Mouse (Mus musculus) layer of hippocampus, adult 9-10 months (tissue): Measurements from ENCODE around the gene Klhl21.

ENCODE experiments used
- DNase-seq: peaks from one replicate; pipeline ENCODE4 v3.0.0; 2022; ENCODE audit warnings: low spot score

The Klhl21 gene

DNA sequence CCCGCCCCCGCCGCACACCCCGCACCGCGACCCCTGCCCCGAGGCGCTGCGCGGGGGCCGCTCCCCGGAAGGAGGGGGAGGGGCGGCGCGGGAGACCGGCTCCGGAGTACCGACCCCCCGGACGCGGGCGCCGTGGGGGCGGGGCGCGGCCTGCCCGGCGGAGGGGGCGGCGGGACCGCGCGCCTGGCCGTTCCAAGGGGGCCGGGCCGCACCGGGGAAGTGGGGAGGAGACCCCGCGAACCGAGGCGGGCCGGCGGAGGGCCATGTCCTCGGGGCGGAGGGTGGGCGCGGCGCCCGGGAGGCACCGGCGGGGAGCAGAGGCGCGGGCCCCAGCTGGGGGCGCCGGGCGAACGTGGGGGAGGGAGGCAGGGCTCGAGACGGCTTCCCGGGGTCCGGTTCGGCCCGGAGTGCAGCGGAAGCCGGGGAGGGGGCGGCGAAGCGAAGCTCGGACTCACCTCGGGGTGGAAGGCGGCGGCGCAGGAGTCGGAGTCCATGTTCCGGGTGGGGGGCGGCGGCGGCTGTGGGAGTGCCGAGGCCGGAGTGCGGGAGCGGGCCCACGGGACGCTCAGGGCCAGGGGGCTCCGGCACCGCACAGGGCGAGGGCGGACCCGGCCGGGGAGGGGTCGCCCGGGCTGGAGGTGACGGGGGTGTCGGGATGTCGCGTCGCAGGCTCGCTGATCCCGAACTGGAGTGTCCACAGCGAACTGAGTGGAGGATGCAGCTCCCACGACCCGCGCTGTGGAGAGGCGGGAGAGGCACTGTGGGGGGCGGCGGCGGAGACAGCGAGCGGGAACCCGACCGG is 13.0 kb upstream of the Klhl21 start:
- no peak for DNase-seq

DNA sequence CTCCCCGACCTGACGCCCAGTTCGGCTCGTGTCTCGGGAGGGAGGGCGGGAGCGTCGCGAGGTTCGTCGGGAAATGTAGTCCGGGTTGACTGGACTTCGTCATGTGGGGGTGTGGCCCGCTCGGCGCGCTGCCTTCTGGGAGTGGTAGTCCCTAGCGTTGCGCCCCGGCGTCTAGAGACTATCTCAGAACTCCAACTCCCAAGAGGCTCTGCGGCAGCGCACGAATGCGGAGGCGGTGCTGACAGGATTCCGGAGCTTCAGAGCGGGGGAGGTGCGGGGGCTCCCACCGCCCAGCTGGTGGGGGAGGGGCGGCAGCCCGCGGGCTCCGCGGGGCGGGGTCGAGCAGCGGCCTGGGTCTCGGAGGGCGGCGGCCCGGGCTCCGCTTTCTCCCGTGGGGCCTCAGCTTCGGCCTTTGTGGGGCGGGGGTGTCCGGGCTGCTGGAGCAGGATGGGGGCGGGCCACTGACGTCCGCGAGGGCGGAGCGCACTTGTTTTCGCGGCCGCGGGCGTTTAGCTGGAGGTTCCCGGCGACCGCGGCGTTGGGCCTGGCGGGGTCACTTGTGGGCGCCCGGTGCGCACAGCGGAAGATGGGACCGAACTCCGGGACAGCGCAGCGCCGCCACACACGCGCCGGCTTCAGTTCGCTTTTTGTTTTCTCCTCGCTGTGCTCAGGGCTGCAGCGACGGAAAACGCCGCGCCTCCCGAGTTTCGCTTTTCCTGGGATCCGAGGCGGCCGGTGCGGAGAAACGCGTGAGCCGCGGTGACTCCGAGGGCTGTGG is 12.2 kb upstream of the Klhl21 start, which contains the start of gene Phf13:
Gene Phf13 (minus strand): TSS at position 86 of the 778 bp plus-strand sequence.
- peak; percentile 94 for DNase-seq

DNA sequence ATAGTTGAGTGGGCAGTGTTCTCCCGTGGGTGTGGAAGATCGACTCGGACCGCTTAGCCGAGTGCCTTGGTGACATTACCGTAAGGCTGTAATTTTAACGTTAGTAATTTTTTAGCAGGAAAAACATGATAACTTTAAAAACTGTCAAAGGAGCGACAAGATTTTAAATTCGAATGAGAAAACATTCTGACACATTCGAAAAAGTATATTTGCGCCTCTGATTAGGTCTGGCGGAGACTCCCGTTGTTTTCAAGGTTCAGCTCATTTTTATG is 11.7 kb upstream of the Klhl21 start:
- DNase-seq: no peak

DNA sequence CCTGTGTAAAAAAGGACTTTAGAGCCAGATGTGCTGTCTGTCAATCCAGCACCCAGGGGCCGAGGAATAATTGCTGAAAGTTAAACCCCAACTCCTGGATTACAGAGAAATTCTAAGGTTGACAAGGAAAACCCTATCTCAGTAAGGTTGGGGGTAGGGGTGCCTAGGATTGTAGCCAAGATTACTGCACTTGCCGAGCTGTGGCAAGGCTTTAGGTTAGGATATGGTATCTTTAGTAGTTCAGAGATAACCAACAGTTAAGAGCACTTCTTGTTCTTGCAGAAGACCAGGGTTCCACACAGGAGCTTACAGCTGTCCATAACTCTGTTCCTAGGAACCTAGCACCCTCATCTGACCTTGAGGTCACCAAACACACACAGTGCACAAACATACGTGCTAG is 10.9 kb upstream of the Klhl21 start:
- DNase-seq: no peak

DNA sequence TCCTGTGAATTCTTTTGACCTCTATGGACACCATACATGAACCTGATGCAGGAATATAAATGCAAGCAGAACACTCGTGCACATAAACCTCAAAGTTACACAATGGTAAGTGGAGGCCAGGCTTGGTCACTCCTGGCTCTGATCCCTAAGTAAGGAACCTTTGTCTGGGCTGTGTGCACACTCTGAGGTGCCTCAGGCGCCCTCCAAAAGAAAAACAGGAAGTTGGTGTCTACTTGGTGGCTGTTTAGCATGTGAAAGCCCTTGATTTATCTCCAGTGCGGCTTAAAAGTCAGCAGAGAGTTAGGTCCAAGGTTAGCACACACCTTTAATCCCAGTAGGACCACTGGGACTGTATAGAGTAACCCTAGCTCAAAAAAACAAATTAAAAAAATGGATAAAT is 9.1 kb upstream of the Klhl21 start:
- no peak for DNase-seq

DNA sequence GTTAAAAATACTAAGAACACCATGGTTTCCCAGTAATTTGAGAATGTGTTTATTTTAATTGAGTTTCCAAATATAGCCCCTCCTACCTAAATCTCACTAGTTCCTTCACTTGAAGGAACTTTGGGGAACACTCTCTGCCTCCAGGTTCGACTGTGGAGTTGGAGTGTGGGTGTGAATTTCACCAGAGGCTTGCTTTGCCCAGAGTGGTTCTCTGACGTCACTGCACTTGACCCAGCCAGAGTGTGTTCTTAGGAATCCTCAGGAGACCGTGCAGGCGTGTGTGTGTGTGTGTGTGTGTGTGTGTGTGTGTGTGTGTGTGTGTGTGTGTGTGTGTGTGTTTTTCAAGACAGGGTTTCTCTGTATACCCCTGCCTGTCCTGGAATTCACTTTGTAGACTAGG is 7.7 kb upstream of the Klhl21 start:
- DNase-seq: no peak

DNA sequence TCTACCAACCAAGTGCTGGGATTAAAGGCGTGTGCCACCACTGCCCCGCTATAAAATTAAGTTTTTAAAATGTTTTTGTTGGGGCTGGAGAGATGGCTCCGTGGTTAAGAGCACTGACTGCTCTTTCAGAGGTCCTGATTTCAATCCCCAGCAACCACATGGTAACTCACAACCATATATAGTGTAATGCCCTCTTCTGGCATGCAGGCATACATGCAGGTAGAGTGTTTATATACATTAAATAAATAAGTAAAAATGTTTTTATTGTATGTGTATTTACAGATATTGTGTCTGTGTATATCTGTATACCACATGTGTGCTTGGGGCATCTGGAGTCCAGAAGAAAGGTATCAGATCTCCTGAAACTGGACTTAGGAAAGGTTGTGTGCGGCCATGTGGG is 7.3 kb upstream of the Klhl21 start:
- no peak for DNase-seq

DNA sequence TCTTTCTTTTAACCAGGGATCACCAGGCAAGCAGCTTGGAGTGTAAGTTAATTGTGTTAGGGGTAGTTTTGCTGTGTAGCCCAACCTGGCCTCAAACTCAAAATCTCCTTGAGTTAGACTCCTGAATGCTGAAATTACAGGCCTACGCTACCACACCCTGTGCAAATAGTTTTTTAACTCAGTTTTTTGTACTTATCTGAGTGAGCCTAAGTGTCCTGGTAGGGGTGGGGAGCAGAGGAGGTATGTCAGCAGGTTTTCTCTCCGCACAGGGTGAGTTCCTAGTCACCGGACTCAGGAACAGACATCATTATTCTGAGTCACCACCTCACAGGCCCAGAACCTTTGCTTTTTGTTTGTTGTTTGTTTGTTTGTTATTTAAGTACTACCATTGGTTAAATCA is 6.5 kb upstream of the Klhl21 start:
- DNase-seq: no peak

DNA sequence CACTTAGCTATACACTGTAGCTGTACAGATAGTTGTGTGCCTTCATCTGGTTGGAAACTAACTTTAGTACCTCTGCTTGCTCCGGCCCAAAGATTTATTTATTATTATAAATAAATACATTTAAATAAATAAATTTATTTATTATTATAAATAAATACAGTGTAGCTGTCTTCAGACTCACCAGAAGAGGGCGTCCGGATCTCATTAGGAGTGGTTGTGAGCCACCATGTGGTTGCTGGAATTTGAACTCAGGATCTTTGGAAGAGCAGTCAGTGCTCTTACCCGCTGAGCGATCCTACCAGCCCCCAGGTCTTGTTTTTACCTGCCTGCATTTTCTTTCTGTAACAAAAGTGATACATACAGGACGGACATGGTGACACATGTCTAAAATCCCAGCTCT is 2.5 kb upstream of the Klhl21 start:
- no peak for DNase-seq

DNA sequence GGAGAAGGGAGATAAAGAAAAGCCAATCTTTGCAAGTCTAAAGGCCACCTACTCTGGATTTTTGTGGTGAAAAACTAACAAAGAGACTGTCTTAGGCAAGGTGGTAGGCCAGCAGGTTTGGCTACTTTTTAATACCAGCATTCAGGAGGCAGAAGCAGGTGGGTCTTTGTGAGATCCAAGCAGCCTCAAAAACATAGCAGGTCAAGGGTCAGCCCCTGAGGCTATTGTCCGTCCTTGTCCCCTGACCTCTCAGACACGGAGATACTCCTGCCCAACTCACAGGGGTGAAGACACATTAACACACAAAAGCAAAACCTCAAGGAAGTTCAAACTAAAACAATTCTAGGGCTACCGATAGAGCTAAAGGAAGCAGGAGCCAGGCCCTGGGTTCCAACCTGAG is 1.8 kb upstream of the Klhl21 start:
- no peak for DNase-seq

DNA sequence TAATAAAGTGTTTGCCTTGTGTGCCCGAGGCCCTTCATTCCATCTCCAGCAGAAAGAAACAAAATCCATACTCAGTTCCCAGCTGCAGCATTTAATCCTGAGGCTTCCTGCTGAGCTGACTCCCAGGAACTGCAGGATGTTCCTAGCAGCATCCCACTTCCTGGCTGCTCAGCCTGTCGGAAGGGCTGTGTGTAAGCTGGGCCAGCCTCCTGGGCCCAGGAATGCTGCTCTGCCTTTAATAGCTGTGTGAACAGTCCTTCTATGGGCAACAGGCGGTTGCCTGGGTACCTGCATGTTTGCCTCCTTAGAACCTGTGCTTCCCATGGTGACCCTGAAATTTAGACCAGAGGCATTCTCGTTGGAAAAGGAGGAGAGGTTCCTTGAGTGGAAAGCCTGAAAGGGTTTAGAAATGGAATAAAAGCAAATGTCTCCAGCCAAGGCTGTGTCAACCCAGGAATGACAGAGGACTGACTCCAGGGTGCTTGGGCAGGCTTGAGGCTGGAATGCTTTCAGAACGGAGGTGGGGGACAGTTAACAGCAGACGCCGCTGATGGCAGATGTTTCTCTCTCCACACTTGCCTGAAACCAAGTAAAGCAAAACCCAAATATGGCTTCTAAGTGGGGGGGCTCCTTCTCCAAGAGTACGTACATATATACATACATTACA is 989 bp upstream of the Klhl21 start:
- no peak for DNase-seq

DNA sequence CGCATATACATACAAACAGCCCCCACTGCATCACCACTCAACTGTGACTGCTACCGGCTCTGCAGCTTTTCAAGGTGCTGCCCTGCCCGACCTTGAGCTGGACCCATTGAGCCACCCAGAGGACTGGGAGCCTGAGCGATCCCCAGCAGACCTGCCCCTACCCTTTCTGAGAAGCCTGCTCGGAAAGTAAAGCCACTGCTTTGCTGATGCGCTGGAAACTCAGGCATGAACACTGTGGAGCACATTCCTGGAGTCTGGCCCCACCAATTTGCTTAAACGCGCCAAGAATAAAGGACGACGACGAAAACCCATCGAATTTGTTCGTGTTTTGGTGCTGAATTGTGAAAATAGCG is 479 bp upstream of the Klhl21 start:
- no peak for DNase-seq

DNA sequence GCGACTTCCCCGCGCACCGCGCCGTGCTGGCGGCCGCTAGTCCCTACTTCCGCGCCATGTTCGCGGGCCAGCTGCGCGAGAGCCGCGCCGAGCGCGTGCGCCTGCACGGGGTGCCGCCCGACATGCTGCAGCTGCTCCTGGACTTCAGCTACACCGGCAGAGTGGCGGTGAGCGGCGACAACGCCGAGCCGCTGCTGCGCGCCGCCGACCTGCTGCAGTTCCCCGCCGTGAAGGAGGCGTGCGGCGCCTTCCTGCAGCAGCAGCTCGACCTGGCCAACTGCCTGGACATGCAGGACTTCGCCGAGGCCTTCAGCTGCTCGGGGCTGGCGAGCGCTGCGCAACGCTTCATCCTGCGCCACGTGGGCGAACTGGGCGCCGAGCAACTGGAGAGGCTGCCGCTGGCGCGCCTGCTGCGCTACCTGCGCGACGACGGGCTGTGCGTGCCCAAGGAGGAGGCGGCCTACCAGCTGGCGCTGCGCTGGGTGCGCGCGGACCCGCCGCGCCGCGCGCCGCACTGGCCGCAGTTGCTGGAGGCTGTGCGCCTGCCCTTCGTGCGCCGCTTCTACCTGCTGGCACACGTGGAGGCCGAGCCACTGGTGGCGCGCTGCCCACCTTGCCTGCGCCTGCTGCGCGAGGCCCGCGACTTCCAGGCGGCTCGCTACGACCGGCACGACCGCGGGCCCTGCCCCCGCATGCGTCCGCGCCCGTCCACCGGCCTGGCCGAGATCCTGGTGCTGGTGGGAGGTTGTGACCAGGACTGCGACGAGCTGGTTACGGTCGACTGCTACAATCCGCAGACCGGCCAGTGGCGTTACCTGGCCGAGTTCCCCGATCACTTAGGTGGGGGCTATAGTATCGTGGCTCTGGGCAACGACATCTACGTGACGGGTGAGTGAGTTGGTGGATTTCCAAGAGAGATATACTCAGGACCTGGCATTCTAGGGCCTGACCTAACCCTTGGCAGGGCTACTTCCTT is 761 bp downstream of the Klhl21 start:
- DNase-seq: no peak

DNA sequence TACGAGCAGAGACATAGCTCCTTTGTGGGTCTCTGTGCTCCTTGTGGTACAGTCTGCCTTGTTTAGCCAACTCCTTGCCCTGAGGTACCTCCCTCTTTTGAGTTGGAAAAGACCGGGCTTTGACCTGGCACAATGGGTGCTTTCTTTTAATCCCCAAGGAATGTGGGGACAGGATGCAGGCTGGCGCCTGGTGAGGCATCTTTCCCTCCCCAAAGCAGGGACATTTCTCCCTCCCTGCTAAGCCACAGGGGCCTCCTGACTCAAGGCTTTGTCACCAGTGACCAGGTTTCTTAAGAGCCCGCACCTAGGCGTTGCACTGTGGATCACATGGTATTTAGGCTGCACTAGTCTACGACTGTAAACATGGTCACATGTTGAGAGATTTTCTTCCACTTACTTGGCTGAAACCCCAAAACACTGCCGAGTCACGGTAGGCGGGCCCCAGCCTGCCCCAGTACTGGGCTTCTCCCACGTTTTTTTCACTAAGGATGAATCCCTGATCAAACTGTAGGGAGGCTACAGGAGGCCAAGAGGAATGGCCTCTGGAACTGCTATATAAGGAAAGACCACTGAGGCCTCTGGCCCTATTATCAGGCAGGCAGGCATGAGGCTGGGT is 1.6 kb downstream of the Klhl21 start:
- DNase-seq: no peak

DNA sequence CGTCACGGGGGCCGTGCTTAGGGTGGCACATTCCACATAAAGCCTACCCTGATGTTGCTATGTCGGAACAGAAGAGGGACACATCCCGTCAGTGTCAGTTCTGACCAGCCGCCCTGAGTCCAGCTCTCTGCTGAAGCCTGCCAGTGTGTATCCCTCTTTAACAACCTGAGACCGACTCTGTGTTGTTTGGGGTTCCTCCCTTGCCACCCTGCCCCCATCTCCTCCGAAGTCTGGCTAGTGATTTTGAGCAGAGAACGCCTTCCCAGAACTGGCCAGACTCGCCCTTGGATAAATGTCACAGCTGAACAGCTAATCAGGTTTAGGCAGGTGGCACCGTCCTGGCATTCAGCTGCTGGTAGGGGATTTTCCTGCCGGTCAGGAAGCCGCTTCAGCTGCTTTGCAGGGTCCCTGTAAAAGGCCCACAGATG is 2.1 kb downstream of the Klhl21 start:
- no peak for DNase-seq

DNA sequence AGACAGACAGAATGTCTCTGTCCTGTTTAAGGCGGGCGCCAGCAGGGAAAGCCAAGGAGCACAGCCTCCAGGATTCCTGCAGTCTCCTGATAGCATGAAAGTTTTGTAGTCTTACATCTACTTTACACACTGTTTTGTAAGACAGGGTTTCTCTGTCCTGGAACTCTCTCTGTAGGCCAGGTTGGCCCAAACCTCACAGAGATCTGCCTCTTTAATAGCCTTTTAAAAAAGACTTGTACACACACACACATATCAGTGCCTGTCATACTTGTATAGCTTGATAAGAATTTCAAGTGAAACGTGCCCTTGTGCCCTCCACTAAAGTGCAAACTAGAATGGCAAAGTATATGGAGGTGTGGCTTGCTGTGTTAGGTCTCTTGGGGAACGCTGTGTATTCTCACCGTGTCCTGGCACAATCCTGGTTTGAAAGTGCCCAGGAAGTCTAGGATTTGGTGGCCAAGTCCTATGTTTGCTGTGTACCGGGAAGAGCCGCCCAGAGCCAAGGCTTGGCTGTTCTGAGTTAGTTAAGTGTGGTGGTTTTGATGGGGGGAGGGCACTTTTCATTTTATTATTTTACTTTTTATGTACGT is 2.7 kb downstream of the Klhl21 start:
- no peak for DNase-seq

DNA sequence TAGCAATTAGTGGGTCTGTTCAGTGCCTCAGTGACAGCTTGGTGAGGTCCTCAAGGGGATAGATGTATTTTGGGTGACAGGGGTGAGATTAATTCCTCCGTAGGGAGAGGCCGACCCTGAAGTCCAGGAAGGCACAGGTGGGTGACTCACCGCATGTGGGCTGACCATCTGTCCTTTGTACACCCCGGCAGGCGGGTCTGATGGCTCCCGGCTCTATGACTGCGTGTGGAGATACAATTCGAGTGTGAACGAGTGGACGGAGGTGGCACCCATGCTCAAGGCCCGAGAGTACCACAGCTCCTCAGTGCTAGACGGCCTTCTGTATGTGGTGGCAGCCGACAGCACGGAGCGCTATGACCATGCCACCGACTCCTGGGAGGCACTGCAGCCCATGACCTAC is 3.5 kb downstream of the Klhl21 start:
- DNase-seq: no peak

DNA sequence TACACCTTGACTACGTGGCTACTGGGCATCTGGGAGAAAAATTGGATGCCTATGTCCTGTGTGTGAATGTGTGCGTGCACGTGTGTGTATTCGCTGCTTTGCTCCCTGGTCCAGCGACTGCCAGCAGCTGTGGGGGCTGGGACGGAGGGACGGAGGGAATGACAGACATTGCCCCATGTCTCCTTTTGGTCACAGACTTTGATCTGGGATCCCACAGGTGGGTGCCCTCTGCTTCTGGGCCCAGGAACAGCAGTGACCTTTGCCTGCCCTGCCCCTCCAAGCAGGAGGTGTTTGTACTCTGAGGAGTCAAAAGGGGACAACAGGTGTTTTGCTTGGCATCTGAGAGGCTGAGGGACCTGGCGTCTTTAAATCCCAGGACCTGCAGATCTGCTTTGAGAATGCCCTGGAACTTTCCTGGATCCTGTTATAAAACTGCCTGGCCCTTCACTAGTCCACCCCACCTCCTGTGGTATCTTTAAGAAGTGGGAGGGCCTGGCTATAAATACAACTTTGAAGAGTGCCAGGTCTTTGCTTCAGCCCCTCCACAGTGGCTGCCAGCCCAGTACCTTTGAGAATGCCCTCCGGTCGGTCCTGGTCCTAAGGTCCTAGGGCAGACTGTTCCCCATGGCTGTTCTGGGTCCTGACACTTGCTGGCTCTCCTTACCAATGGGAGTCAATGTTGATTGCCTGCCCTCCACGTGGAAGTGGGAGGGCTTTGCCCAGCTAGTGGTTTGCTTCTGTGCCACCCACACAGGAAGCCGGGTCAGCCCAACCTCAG is 4.6 kb downstream of the Klhl21 start:
- no peak for DNase-seq

DNA sequence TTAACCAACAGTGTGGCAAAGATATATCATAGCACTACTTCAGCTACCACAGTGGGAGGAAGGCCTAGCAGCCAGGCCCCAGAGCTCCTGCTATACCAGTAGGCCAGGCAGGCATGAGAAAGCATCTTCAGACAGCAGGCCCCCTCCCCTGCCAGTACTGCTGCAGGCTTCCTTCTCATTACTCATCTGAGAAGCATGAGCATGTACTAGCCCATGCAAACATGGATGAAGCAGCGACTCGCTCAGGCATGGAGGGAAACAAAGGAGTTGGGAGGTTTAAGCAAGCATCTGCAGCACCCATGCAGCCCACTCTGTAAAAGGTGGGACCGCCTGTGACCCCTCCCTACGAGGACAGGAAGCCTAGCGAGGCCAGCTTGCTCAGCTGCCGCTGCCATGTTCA is 10.5 kb downstream of the Klhl21 start:
- no peak for DNase-seq

DNA sequence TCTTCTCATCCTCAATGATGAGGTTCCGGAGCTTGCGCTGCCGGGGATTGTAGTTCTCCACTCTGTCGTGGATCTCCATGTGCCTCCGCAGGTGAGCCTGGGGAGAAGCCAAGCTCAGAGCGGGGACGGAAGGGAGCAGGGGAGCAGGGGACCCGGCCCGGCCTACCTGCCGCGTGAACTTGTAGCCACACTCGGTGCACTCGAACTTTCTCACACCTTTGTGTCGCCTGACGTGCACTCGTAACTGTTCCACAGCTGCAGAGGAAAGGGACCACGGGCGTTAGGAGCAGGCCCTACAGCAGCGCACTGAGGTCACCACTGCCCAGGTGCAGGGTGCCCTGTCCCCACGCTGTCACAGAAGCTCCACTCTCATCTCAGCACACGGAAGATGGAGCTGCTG is 11.4 kb downstream of the Klhl21 start:
- DNase-seq: no peak
